Mouse (Mus musculus) left cerebral cortex, postnatal 36 days (tissue): ENCODE measurements around the gene Gdi1. TPM values are rescaled to one million over a fixed set of nuclear protein-coding genes. Genes with fewer than 3 reads are reported as not detected.
"Not testable (repeated sequence)": the region's sequence is repeated elsewhere in the genome, so short reads cannot be mapped to it uniquely, and the experiment has no call there.

Experiments
- DNase-seq, 2 experiments: peaks; one replicate each; pipeline ENCODE4 v3.0.0; 2021 to 2022; ENCODE audit warnings: low spot score in 2 of 2, mixed read lengths in 1 of 2
- intact Hi-C: fragments of 180-260 bp; cut with DNase I; formaldehyde crosslinking; loops from one replicate; pipeline ENCODE4 v1.15.1; 2025
- microRNA-seq: library from miRNA; unstranded; fragments of <30 nt; microRNA quantifications from one replicate; pipeline ENCODE4 v1.2.0, GENCODE M21; 2022
- total RNA-seq, 2 experiments: library from RNA; stranded (reverse); gene quantifications; 2 replicates each; pipeline ENCODE4 v1.2.3; 2021

Gene Gdi1
- total RNA-seq, 2 experiments from 2014 or later: 583 to 584 TPM

GRCm38 (mm10) chrX:74312540-74313464 lies 8.0 kb downstream of the Gdi1 start, which contains the start of gene Fam50a:
Fam50a (plus strand) TSS chrX:74313033.
- peak; percentile 87 to 90 for DNase-seq
- intact Hi-C loops: no loop called here

DNA sequence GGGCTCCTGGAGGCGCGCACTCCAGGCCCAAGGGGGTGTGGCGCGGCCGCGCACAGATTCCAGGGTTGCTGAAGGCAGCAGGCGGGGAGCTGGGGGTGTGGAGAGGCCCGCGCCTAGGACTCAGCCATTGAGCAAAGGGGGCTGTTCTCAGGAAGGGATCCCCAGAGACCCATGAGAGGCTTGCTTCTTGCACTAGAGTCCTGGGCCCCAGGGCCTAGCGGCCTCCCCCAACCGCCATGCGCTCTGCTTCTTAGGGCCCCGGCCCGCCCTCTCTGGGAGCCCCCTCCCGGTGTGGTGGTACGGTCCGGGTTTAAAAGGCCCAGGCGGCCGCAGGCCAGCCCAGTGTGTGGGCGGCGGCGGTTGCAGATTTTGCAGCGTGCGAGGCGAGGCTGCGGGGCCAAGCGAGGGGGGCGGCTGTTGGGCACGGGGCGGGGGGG lies 23.9 kb downstream of the Gdi1 start, which contains the start of gene Plxna3:
TSS of gene Plxna3 (plus strand) at position 342 of the 437 bp plus-strand sequence.
- intact Hi-C loops: no loop called here
- peak; percentile 45 to 62 for DNase-seq

- intact Hi-C loops: no loop called here
- DNase-seq: no peak
Observed at GRCm38 (mm10) chrX:74329215-74329671, 24.4 kb downstream of the Gdi1 start.

- DNase-seq: no peak
- intact Hi-C loops: no loop called here
Observed at GRCm38 (mm10) chrX:74330166-74330930, 25.6 kb downstream of the Gdi1 start.

- DNase-seq: no peak
- intact Hi-C loops: no loop called here
Observed at GRCm38 (mm10) chrX:74352645-74353466, 48.1 kb downstream of the Gdi1 start.

GRCm38 (mm10) chrX:74353467-74353770 lies 48.6 kb downstream of the Gdi1 start, which contains the start of gene Lage3:
Lage3 (minus strand) TSS chrX:74353618.
- intact Hi-C loops: no loop called here
- peak; percentile 76 to 80 for DNase-seq

DNA sequence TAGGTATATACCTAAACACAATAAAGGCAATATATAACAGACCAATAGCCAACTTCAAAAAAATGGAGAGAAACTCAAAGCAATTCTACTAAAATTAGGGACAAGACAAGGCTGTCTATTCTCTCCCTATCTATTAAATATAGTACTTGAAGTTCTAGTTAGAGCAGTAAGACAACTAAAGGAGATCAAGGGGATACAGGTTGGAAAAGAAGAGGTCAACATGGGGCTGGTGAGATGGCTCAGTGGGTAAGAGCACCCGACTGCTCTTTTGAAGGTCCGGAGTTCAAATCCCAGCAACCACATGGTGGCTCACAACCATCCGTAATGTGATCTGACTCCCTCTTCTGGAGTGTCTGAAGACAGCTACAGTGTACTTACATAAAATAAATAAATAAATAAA lies 52.3 kb downstream of the Gdi1 start:
- DNase-seq, intact Hi-C loops: not testable (repeated sequence)

DNA sequence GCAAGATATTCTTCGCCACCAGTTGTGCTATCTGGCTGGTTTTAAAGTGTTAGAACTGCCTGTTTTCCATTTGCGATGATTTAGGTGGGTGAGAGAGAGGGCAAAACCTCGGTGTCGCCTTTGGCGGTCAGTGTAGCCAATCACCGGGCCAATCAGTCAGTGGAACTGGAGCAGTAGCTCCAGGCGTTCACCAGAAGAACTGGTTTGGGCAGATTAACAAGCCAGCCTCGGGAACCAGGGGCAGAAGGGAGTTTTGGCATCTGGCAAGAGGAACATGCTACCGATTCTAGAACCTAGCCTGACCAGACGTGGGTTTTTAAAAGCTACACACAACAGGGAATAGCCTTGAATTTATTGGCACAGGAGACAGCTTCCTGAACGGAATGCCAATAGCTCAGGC lies 54.4 kb downstream of the Gdi1 start:
- intact Hi-C loops: no loop called here
- no peak for DNase-seq

Small RNA genes lying within 50 kb of the gene (microRNA-seq; reads per million reads assigned to microRNA genes)
- gene Mir7091 (not detected), gene Mir7092 (not detected)

Other genes with a start within 250 kb of the Gdi1 start
- under 1 TPM in 1 of 2 experiments, not detected in 1; 0.66 TPM for gene Opn1mw, start 177.5 kb upstream of the Gdi1 start, total RNA-seq
- gene Mecp2, start 169.6 kb upstream of the Gdi1 start, total RNA-seq: 10 to 100 TPM; 82.0 to 91.2 TPM
- not detected for gene Tex28, start 137.2 kb upstream of the Gdi1 start, total RNA-seq
- not detected for gene Tktl1, start 127.7 kb upstream of the Gdi1 start, total RNA-seq
- 10 to 100 TPM; 57.5 to 74.0 TPM for gene Flna, start 55.2 kb upstream of the Gdi1 start, total RNA-seq
- 10 to 100 TPM; 33.6 to 39.0 TPM for gene Emd, start 50.3 kb upstream of the Gdi1 start, total RNA-seq
- gene Rpl10, start 34.2 kb upstream of the Gdi1 start, total RNA-seq: 100 to 1,000 TPM; 182 to 197 TPM
- 10 to 100 TPM; 49.7 to 64.0 TPM for gene Taz, start 23.1 kb upstream of the Gdi1 start, total RNA-seq
- 1 to 10 TPM; 2.0 to 2.3 TPM for gene Dnase1l1, start 22.7 kb upstream of the Gdi1 start, total RNA-seq
- 100 to 1,000 TPM; 340 to 365 TPM for gene Atp6ap1, start 7.9 kb upstream of the Gdi1 start, total RNA-seq
- 10 to 100 TPM; 30.1 to 31.9 TPM for gene Fam50a, start 8.0 kb downstream of the Gdi1 start, total RNA-seq
- gene Plxna3, start 24.1 kb downstream of the Gdi1 start, total RNA-seq: 10 to 100 TPM; 17.1 to 28.7 TPM
- gene Lage3, start 48.6 kb downstream of the Gdi1 start, total RNA-seq: 10 to 100 TPM; 23.0 to 26.9 TPM
- 10 to 100 TPM; 64.6 to 77.3 TPM for gene Ubl4a, start 68.2 kb downstream of the Gdi1 start, total RNA-seq
- gene Slc10a3, start 68.4 kb downstream of the Gdi1 start, total RNA-seq: 1 to 10 TPM; 2.4 to 2.7 TPM
- gene Fam3a, start 88.3 kb downstream of the Gdi1 start, total RNA-seq: 10 to 100 TPM; 18.0 to 22.5 TPM
- gene Ikbkg, start 88.3 kb downstream of the Gdi1 start, total RNA-seq: 10 to 100 TPM; 46.9 to 49.9 TPM
- 10 to 100 TPM; 25.9 to 26.3 TPM for gene G6pdx, start 124.2 kb downstream of the Gdi1 start, total RNA-seq
- gene Gm6880, start 176.4 kb downstream of the Gdi1 start, total RNA-seq: not detected